Mouse (Mus musculus) splenic B cell, adult 2 months (primary cell): ENCODE measurements around the gene Uchl4.
A peak's percentile ranks its signal among the peaks of the same experiment; 100 is the strongest.
"Not testable (repeated sequence)": the region's sequence is repeated elsewhere in the genome, so short reads cannot be mapped to it uniquely, and the experiment has no call there.

Experiments
- DNase-seq: peaks from one replicate; pipeline ENCODE4 v3.0.0-alpha.2; 2011; ENCODE audit warnings: low read depth, low spot score
- H3K27me3 ChIP-seq: 2 replicates; pipeline ENCODE4 v1.6.1; 2012; ENCODE audit warnings: mild to moderate bottlenecking, low read length, moderate library complexity, mixed read lengths; ENCODE audit not compliant: control insufficient read depth, poor library complexity, insufficient read depth, severe bottlenecking
- H3K36me3 ChIP-seq: 2 replicates; pipeline ENCODE4 v1.6.1; 2012; ENCODE audit warnings: mild to moderate bottlenecking, low read length, moderate library complexity, mixed read lengths; ENCODE audit not compliant: control insufficient read depth, poor library complexity, insufficient read depth, severe bottlenecking

The Uchl4 gene

GRCm38 (mm10) chr9:64249371-64249770 lies 14.4 kb downstream of the Uchl4 start:
- no peaks in the 10 kb centered on the region for H3K27me3 ChIP-seq
- 0 out of 2 replicates have a peak, but pooled peaks cover 2% of the 10 kb centered on the region for H3K36me3 ChIP-seq
- peak; percentile 33 for DNase-seq

- 0 out of 2 replicates have a peak, but pooled peaks cover 2% of the 10 kb centered on the region for H3K36me3 ChIP-seq
- H3K27me3 ChIP-seq = no peaks in the 10 kb centered on the region
- no peak for DNase-seq
These were observed 15.2 kb downstream of the Uchl4 start for GRCm38 (mm10) chr9:64250111-64250730.

- peak; percentile 32 for DNase-seq
- H3K27me3 ChIP-seq = no peaks in the 10 kb centered on the region
These were observed 17.6 kb downstream of the Uchl4 start for GRCm38 (mm10) chr9:64252591-64253020.

GRCm38 (mm10) chr9:64253021-64253904 lies 18.3 kb downstream of the Uchl4 start, which contains the start of gene Map2k1:
Map2k1 (minus strand) TSS chr9:64253631.
- DNase-seq = peak; percentile 100

More at GRCm38 (mm10) chr9:64252591-64253020, 17.6 kb downstream of the Uchl4 start:
- H3K36me3 ChIP-seq = no peaks in the 10 kb centered on the region

GRCm38 (mm10) chr9:64255422-64255821 lies 20.4 kb downstream of the Uchl4 start:
- no peak for DNase-seq
- H3K27me3 ChIP-seq = no peaks in the 10 kb centered on the region
- H3K36me3 ChIP-seq = no peaks in the 10 kb centered on the region

More at GRCm38 (mm10) chr9:64253021-64253904, 18.3 kb downstream of the Uchl4 start, which contains the start of gene Map2k1:
- no peaks in the 10 kb centered on the region for H3K27me3 ChIP-seq
- H3K36me3 ChIP-seq = no peaks in the 10 kb centered on the region

- DNase-seq = no peak
- Histone ChIP-seq H3K36me3 (no peaks in the 10 kb centered on the region), H3K27me3 (no peaks in the 10 kb centered on the region)
These were observed 21.2 kb downstream of the Uchl4 start for GRCm38 (mm10) chr9:64256204-64256603.

- H3K36me3 ChIP-seq = no peaks in the 10 kb centered on the region
- H3K27me3 ChIP-seq = no peaks in the 10 kb centered on the region
- no peak for DNase-seq
These were observed 24.9 kb downstream of the Uchl4 start for GRCm38 (mm10) chr9:64259906-64260305.

- Histone ChIP-seq H3K27me3 (no peaks in the 10 kb centered on the region), H3K36me3 (no peaks in the 10 kb centered on the region)
- no peak for DNase-seq
These were observed 26.0 kb downstream of the Uchl4 start for GRCm38 (mm10) chr9:64261023-64261422.

GRCm38 (mm10) chr9:64264813-64265212 lies 29.8 kb downstream of the Uchl4 start:
- DNase-seq = no peak
- no peaks in the 10 kb centered on the region for H3K36me3 ChIP-seq
- no peaks in the 10 kb centered on the region for H3K27me3 ChIP-seq

- H3K27me3 ChIP-seq = no peaks in the 10 kb centered on the region
- no peaks in the 10 kb centered on the region for H3K36me3 ChIP-seq
- DNase-seq = no peak
These were observed 32.2 kb downstream of the Uchl4 start for GRCm38 (mm10) chr9:64267231-64267630.

GRCm38 (mm10) chr9:64268196-64268595 lies 33.2 kb downstream of the Uchl4 start:
- no peak for DNase-seq
- no peaks in the 10 kb centered on the region for H3K36me3 ChIP-seq
- H3K27me3 ChIP-seq = no peaks in the 10 kb centered on the region

- DNase-seq, H3K36me3 ChIP-seq: not testable (repeated sequence)
These were observed 33.8 kb downstream of the Uchl4 start for GRCm38 (mm10) chr9:64268836-64269235.

GRCm38 (mm10) chr9:64271249-64271648 lies 36.2 kb downstream of the Uchl4 start:
- Histone ChIP-seq H3K27me3 (no peaks in the 10 kb centered on the region), H3K36me3 (no peaks in the 10 kb centered on the region)
- no peak for DNase-seq

More at GRCm38 (mm10) chr9:64268836-64269235, 33.8 kb downstream of the Uchl4 start:
- H3K27me3 ChIP-seq = not testable (repeated sequence)

- Histone ChIP-seq H3K27me3 (no peaks in the 10 kb centered on the region), H3K36me3 (no peaks in the 10 kb centered on the region)
- peak; percentile 77 for DNase-seq
These were observed 37.6 kb downstream of the Uchl4 start for GRCm38 (mm10) chr9:64272611-64273010.

- no peaks in the 10 kb centered on the region for H3K36me3 ChIP-seq
- no peaks in the 10 kb centered on the region for H3K27me3 ChIP-seq
- no peak for DNase-seq
These were observed 38.8 kb downstream of the Uchl4 start for GRCm38 (mm10) chr9:64273757-64274156.
